Mouse (Mus musculus) duodenum, adult 2 months (tissue): ENCODE results near the gene Stk11ip. TPM values are rescaled to one million over a fixed set of nuclear protein-coding genes. Genes with fewer than 3 reads are reported as not detected.

ENCODE experiments used
- polyA plus RNA-seq: library from polyadenylated mRNA; depleted of rRNA; stranded (reverse); fragments of >200 nt; gene quantifications from 2 replicates; pipeline ENCODE4 v1.2.3, GENCODE M21; 2012; ENCODE audit warnings: low replicate concordance; rRNA removed

The Stk11ip gene
- polyA plus RNA-seq, result 28.3 and 33.1 TPM in 2 replicates

DNA sequence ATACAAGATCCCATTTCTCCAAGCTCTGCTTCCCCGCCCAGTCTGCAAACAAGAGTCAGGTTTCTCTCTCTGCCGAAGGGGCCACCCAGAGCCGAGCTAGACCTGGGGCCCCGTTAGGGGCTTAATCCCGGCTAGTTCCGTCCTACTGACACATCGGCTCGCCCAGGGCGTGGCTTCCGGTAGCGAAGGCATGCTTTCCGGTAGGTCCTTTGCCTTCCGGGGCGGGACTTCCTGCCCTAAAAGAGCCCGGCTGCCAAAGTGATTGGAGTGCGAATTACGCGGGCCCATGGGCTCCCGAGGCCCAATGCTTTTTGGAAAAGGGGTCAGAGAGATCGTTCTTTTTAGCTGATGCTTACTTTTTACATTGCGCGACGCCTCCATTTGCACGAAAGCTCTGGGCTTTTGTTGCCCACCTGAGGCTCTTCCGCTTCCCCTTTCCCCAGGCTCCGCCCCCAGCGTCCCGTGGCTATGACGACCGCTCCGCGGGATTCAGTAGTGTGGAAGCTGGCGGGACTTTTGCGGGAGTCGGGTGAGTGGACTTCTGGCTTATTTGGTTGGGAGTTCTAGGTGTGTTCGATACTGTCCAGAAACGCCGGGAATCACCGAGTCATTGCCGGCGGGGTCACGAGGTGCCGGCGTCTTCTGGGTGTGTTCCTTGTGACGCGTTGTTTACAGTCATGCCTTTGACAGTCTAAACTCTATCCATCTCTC lies at the start of gene Stk11ip:
Gene Stk11ip, plus strand, starts transcription at position 209 of the 711 bp plus-strand sequence.

GRCm38 (mm10) chr1:75478916-75479634 lies 42.3 kb upstream of the Stk11ip start, which contains the start of the genes Chpf and Tmem198:
TSS of gene Chpf (minus strand) at chr1:75479307.
TSS of gene Tmem198 (plus strand) at chr1:75479532.

DNA sequence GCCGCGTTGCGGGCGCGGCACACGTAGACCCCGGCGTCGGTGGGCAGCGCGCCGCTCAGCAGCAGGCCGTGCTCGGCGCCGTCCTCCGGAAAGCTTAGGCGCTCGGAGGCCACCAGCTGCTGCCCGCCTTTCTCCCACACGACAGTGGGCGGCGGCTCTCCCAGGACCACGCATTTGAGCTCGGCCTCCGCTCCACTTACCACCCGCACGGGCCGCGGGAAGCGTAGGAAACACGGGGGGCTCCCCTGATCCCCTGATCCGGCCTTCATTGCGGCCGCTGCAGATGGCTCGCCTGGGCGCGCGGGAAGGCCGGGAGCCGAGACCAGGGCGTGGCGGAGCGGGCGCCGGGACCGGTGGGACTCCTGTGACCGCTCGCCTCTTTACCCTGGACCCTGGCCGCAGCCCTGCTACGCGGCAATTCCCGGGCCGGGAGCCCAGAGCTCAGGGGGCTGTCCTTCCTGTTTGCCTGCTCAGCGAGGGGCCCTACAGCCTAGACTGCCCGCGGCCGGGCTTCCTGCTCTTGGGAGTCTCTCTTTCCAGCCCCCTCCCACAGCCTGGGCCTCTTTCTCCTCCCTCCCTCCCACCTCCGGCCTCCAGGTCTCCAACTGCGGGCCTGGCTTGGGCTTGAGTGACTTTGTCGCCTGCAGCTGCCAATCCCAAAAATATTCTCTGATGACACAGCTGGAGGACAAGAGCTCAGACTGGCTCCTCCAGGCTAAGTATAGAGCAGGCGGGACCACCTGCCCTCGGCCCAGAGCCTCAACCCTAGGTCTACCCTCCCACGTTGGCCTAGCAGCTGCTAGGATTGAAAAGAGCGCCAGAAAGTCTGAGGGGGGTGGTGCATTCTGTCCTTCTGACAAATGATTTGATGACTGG lies 15.1 kb upstream of the Stk11ip start, which contains the start of gene Obsl1:
Gene Obsl1, minus strand, starts transcription at position 497 of the 876 bp plus-strand sequence.

DNA sequence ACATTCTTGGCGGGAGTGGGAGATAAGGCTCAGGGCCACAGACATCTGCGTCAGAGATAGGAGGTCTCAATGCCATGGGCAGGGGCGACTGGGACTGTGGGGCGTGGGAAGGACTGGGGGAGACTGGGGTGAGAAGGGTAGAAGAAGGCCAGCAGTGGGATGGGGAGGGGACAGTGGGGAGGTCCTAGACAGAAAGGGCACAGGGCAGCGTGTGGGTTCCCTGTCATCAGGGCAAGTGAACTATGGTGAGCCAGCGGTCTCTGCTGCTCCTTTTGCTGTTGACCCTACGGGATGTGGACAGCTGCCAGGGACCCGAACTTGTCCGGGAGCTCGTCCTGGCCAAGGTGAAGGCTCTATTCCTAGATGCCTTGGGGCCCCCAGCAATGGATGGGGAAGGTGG lies 14.3 kb upstream of the Stk11ip start, which contains the start of gene Inha:
Gene Inha, plus strand, starts transcription at position 72 of the 400 bp plus-strand sequence.

DNA sequence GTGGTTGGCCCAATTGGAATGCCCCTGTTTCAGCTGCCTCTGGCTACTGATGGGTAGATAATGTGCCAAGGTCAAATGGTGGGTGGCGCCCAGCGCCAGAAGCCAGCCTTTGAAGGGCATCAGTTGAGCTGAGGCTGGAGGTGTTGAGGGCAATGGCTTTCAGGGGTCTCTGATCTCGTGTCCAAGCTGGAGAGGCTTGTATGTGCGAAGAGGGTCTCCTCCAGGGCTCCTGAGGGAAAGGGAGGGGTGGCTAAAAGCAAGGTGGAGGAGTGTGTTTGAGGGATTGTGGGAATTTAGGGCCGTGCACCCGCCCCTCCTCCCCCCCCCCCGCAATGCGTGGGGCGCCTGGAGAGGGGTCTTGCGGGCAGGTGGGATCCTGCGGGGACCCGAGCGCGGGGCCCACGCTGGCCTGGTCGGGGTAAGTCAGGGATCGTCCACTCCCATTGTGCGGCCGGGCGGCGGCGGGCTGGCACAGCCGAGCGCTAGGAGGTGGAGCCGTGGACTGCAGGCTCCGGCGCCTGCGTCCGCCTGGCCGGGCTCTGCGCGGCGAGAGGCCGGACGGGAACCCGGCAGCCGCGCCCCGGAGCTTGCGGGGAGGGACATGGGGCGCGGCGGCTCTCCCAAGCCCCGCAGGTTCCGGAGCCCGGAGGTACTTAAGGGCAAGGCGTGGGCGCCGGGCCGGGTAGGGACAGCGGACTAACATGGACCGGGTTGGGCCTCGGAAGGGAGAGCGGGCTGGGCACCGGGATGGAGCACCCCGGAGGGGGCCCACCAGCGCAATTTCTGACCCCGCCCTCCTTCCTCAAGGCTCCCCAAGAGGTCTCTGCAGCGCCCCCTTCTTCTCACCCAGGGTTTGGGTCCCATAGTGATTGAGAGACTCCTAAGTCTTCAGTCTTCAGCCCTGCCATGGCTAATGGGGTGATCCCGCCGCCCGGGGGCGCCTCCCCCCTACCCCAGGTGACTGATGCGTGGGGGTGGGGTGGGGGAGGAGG lies 24.9 kb downstream of the Stk11ip start, which contains the start of gene Slc4a3:
Gene Slc4a3, plus strand, starts transcription at position 302 of the 992 bp plus-strand sequence.

Other genes with a start within 250 kb of the Stk11ip start
- gene Resp18, start 243.1 kb upstream of the Stk11ip start, polyA plus RNA-seq, result 4.1 and 5.5 TPM in 2 replicates
- gene Dnpep, start 203.5 kb upstream of the Stk11ip start, polyA plus RNA-seq, result 188 and 371 TPM in 2 replicates
- 207 and 271 TPM in 2 replicates for gene Des, start 161.2 kb upstream of the Stk11ip start, polyA plus RNA-seq
- 32.3 and 57.1 TPM in 2 replicates for gene Speg, start 146.2 kb upstream of the Stk11ip start, polyA plus RNA-seq
- gene Gmppa, start 85.6 kb upstream of the Stk11ip start, polyA plus RNA-seq, result 231 and 278 TPM in 2 replicates
- 0.09 TPM in 1 of 2 replicates, not detected in the other for gene Asic4, start 71.1 kb upstream of the Stk11ip start, polyA plus RNA-seq
- 41.8 and 50.4 TPM in 2 replicates for gene Chpf, start 42.2 kb upstream of the Stk11ip start, polyA plus RNA-seq
- 2.2 and 5.7 TPM in 2 replicates for gene Tmem198, start 42.0 kb upstream of the Stk11ip start, polyA plus RNA-seq
- gene Obsl1, start 15.1 kb upstream of the Stk11ip start, polyA plus RNA-seq, result 5.0 and 5.5 TPM in 2 replicates
- gene Inha, start 14.5 kb upstream of the Stk11ip start, polyA plus RNA-seq, result 5.7 and 17.5 TPM in 2 replicates
- gene Slc4a3, start 24.7 kb downstream of the Stk11ip start, polyA plus RNA-seq, result 3.5 and 9.5 TPM in 2 replicates